Mouse (Mus musculus) liver (tissue): ENCODE measurements around the gene Vav3.

Experiments
- DNase-seq: peaks from one replicate; pipeline ENCODE4 v3.0.0-alpha.2; 2020; ENCODE audit warnings: mixed read lengths

Gene Vav3

DNA sequence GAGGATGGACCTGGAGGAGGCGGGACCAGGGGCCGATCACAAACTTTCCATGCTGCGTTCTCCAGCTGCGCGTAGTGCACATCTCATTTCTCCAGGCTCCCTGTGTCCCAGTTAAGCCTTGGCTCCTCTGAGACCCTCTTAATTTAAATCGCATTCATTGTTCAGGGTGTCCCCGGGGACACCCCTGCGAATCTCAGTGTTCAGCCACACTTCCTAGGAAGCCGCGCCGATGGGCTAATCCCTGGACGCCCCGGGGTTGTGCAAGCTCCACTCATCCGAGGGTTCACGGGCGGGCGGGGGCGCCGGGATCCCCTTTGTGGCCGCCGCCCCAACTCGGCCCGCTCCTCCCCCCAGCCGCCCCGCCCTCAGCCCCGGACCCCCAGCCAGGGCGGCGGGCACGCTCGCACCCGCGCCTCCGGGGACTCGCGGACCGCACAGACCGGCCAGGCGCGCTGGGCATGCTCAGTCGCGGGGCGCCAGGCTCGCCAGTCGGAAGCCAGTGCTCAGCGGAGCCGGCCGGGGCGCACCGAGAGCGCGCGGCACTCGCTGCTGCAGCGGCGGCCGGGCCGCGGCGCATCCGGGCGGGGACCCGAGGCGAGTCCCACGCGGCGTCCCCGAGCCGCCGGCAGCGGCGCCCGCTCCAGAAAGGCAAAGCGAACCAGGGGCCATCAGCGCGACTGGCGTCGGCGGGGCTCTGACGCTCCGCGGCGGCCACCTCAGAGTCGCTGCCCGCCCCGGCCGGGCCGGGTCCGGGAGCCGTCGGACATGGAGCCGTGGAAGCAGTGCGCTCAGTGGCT is at the start of gene Vav3:
Vav3 (plus strand) TSS at position 380 of the 797 bp plus-strand sequence.
- DNase-seq = peak; percentile 54

- no peak for DNase-seq
Measured at GRCm38 (mm10) chr3:109298857-109299256, 41.6 kb upstream of the Vav3 start.

DNA sequence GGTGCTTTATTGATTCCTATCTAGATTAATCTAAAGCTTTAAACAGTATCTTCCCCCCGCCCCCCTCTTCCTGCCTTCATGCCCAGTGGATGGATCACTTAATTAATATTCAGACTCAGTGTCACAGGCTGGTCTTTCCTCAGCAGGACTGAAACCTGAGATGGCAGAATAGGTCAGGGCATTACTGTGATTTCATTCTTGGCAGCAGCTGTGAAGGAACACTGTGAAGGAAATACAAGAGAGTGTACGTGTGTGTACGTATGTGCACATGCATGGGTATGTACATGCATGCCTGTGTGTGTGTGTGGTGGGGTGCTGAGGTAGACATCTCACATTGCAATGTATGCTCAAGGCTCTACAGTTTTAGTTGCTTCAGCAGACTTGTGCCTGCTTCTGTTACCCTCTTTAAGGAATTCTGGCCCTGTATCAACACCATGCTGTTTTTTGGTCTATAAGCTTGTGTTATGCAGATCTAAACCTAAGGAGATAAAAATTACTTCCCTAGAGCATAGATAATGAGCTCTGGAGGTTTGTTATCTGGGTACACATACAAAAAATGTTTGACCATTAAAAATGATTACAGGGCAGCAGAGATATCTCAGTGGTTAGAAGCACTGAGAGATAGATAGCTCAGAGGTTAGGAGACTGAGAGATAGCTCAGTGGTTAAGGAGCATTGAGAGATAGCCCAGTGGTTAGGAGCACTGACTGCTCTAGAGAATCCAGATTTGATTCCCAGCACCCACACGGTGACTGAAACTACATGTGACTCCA is 41.0 kb upstream of the Vav3 start:
- no peak for DNase-seq

DNA sequence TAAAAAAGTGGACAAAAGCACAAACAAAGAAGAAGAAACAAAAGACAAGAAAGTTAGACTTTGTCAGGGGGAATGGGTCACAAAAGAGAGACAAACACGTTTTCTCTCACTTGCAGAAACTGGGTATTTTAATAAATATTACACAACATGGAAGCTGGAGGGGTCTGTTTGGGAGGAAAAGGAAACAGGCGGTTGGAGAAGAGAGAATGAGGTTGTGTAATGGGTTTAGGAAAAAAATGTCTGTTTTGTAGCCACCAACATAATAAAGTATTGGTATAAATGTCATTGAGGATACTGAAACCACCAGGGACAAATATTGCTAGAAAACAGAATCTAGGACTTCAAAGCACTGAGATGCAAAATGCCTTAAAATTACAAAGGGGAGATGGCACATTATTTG is 38.4 kb upstream of the Vav3 start:
- DNase-seq = no peak

GRCm38 (mm10) chr3:109307406-109307805 is 33.0 kb upstream of the Vav3 start:
- DNase-seq = no peak

- DNase-seq = no peak
Measured at GRCm38 (mm10) chr3:109308468-109308867, 32.0 kb upstream of the Vav3 start.

GRCm38 (mm10) chr3:109309317-109310265 is 30.9 kb upstream of the Vav3 start:
- no peak for DNase-seq

GRCm38 (mm10) chr3:109311172-109311824 is 29.2 kb upstream of the Vav3 start:
- DNase-seq = no peak

- DNase-seq = no peak
Measured at GRCm38 (mm10) chr3:109311875-109312274, 28.6 kb upstream of the Vav3 start.

- no peak for DNase-seq
Measured at GRCm38 (mm10) chr3:109313501-109313900, 27.0 kb upstream of the Vav3 start.

GRCm38 (mm10) chr3:109322225-109322624 is 18.2 kb upstream of the Vav3 start:
- DNase-seq = no peak

DNA sequence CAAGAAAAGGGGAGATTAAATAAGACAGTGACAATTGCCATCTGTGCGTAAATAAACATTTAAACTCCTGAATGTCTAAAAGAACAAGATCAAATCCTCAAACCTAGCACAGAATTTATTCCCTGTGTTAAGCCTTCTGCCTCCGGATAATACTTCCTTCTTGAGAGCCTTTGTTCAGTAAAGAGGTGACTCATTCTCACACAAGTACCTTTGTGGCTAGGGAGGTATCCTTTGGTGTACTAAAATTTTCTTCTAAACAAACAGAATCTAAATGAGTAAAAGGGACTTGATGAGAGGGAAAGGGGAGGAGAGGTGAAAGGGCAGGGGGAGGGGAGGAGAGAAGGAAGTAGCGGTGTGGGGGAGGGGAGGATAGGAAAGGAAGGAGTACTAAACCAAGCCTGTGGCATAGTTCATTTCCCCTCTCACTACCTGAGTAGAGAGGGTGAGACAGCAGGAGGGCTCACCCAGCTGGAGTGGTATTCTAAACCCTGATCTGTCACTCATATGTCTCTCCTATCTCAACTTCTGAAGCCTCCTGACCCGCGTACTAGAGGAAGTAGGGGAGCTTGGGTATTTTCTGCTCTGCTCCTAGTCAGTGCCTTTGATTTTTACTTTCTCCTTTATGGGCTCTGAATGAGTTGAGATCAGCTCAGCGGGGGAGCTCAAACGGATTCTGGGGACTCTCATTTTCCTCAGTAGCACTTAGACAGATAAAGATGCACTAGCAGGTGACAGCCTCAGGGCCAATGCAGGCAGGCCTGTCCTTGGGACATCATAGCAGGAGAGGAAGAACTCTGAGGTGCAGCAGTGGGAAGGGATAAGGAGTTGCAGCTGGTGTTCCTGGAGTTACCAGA is 16.8 kb upstream of the Vav3 start:
- DNase-seq = no peak

- no peak for DNase-seq
Measured at GRCm38 (mm10) chr3:109327128-109327527, 13.3 kb upstream of the Vav3 start.

DNA sequence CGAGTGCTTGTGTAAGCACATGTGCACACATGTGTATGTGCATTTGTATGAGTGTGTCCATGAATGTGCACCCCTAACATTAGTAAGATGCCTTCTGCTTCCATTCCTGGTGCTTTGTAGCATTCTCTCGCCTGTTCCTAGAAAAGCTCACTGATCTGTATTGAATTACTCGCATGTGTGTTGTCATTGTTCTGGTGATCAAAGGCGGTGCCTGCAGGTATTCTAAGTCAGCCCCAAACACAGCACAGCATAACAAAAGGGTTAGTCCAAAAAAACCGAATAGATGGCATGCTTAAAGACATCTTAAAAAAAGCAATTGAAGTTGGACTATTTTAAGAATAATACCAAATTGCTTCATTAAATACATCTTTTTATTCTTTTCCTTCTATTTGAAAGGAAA is 7.7 kb upstream of the Vav3 start:
- no peak for DNase-seq

- DNase-seq = no peak
Measured at GRCm38 (mm10) chr3:109335470-109335869, 5.0 kb upstream of the Vav3 start.

DNA sequence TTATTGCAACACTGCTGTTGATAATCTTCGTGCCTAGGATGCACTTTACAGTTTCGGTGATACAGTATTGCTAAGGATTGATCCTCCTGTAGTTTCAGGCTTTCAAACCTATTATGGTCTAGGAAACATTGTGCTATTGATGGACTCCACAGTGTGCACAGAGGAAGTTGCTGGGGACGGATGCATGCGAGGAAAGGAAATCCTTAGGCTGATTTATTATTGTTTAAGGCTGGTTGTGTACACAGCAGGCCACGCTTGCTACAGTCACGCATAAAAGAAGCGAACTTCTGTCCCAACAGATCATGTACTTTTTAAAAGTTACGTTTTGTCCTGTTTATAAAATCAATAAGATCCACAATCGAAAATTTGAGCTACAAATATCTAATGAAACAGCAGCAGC is 1.2 kb upstream of the Vav3 start:
- no peak for DNase-seq

DNA sequence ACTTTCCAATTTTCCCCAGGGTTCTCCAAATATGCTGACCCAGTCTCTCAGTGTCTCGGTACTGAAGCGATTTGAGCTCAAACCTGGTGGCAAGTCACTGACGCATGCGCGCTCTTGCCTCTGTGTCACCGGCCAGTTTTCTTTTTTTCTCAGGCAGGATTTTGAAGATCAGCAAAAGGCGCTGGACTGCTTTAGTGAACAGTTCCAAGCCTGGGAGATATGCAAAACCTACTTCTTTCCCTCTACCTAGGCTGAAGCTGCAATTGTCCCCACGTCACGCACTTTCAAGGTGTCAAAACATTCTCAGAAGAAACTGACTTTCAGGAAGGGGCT is 546 bp upstream of the Vav3 start:
- DNase-seq = peak; percentile 39

DNA sequence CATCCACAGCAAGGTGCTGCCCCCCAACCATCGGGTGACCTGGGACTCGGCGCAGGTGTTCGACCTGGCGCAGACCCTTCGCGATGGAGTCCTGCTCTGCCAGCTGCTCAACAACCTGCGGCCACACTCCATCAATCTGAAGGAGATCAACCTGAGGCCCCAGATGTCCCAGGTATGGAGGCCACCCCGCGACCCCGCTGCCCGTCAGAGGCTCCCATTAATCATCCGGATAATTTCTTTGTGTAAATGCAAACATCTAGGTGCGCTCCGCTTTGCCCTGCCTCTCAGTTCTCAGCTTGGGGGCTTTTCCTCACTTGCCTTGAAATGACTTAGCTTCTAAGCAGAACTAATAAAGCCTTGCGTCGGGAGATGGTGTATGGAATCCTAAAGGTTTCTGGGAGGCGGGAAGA is 623 bp downstream of the Vav3 start:
- DNase-seq = no peak

DNA sequence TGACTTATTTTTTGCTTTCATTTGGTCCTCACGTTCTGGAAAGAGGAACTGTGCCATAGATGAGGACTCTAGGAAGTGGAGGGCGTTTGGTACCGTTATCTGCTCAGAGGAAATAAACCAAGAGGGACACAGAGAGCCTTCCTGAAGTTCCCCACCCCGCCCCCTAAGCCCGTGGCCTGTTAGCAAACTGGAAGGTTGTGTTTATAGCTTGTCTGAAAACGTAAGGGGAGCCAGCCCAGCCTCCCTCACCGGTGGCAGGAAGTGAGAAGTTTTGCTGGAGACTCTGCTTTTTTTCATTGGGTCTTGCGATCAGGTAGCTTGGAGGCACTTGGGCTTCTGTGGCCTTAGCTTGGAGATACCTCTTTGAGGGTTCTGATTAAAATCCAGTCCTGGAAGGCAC is 1.2 kb downstream of the Vav3 start:
- peak; percentile 58 for DNase-seq

DNA sequence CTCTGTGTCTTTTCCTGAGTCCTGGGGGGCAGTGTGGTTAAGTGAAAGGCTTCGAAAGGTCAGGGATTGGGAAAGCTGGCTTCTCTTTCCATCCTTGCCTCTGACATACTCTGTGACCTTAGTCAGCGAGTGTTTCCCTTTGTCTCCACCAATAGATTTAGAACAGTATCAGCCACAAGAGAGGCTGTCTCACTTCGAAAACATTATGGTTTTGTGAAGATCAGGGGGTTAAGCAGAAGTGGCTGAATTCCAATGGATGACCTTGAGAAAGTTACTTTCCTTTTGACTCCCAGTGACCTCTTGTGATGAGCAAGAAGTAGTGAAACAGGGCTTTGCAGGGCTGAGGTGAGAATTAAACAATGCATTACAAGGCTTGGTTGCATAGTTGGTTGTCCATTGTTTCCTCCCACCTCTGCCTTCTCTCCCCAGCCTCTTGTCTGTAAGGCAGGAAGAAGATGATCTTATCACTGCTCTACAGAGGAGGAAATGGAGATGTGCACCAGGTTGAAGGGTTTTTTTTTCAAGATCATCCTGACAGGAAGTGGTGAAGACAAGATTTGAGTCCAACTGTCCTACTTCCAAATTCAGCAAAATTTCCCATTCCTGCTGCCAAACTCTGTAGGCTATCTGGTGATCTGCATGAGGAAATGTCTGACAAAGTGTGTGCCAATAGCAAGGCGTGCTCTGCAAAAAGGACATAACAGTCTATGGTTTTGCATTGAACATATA is 11.7 kb downstream of the Vav3 start:
- DNase-seq = no peak

DNA sequence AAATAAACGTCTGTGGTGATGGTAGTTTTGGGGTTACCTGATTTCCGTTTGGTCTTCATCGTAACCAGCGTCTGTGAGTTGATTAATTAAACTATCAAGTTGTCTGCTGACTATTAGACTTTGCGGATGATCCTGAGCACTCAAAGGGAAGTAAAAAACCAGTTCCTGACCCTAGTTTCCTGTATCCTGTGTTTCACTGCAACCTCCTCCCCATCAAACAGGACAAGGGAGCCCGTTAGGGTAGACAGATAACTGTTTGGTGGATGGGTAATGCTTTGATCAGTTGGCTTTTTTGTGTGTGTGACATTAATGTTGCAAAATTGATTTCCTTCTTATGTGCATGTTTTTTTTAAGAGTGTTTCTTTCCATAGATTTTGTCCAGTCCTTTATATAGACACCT is 12.2 kb downstream of the Vav3 start:
- no peak for DNase-seq
